Mouse (Mus musculus) gastrocnemius, postnatal 14 days (tissue): ENCODE results near the gene Dohh. TPM values are rescaled to one million over a fixed set of nuclear protein-coding genes. Genes with fewer than 3 reads are reported as not detected.

Experiments used
- DNase-seq: peaks from one replicate; pipeline ENCODE4 v3.0.0; 2021; ENCODE audit warnings: mixed read lengths
- intact Hi-C: fragments of 180-260 bp; cut with DNase I; formaldehyde crosslinking; loops from one replicate; pipeline ENCODE4 v1.15.1; 2025; ENCODE audit warnings: low total_unique reads
- total RNA-seq, 2 experiments: library from RNA; stranded (reverse); gene quantifications; 2 replicates each; pipeline ENCODE4 v1.2.3; 2021

Dohh gene
- total RNA-seq, 2 experiments from 2014 or later = 38.6 to 39.8 TPM

GRCm38 (mm10) chr10:81400371-81401204 is 16.4 kb downstream of the Dohh start:
- intact Hi-C loops = no loop called here
- DNase-seq = no peak

GRCm38 (mm10) chr10:81401205-81401520 is 16.9 kb downstream of the Dohh start:
- intact Hi-C loops = no loop called here
- no peak for DNase-seq

DNA sequence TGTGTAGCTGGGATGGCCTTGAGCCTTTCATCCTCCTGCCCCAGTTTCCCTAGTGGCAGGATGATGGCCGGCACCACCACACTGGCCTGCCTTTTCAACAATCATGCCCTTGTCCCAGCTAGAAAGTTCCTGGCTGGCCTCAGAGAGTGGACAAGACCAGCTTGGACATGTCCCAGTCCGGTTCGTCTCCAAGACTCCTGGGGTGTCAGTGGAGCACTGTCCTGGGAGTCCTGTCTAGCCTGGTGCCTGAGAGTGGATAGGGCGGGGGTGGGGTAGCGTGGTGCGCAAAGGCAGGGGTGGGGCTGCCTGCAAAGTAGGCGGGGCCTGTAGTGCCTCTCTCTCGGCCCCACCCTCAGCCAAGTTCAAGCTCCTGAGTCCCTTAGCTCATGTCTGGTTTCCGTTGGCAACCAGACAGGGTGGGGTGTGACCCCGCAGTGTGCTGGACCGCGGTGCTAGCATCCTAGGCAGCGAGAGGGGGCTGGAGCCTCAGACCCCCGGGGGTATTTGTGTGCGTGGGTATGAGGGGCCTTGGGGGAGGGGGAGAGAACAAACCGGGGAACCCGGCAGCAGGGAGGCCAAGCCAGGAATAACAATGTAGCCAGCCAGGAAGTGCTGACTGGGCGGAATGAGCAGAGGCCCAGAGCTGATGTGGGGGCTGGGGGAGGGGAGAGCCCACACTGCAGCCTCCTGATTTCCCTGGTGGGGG is 17.4 kb downstream of the Dohh start:
- intact Hi-C loops = no loop called here
- DNase-seq = peak; percentile 84

DNA sequence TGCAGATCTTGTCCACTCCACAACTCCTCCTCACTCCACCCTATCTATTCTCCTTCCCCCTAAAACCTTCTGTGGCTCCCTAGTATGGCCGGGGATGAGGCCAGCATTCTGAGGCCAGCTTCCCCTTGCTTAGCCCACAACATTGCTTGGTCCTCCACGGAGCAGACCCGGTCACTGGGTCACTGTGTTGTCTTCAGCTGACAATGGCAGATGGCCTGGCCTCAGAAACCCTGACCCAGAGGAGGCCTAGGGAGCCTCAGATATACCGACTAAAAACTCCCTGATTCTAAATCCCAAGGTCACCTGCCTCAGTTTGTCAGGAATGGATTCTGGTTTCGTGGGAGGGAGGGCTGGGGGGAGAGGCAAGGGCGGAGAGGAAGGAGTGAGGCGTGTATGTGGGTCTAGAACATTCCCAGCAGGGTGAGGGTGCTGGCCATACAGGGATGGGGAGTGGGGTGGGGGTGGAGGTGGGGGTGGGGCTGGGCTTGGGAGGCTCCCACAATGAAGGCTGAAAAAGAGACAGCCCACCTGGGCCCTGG is 18.1 kb downstream of the Dohh start:
- intact Hi-C loops = no loop called here
- DNase-seq = peak; percentile 19

- intact Hi-C loops = no loop called here
- DNase-seq = no peak
These were observed 19.3 kb downstream of the Dohh start for GRCm38 (mm10) chr10:81403511-81403910.

GRCm38 (mm10) chr10:81404082-81404481 is 19.9 kb downstream of the Dohh start:
- DNase-seq = no peak
- intact Hi-C loops = no loop called here

DNA sequence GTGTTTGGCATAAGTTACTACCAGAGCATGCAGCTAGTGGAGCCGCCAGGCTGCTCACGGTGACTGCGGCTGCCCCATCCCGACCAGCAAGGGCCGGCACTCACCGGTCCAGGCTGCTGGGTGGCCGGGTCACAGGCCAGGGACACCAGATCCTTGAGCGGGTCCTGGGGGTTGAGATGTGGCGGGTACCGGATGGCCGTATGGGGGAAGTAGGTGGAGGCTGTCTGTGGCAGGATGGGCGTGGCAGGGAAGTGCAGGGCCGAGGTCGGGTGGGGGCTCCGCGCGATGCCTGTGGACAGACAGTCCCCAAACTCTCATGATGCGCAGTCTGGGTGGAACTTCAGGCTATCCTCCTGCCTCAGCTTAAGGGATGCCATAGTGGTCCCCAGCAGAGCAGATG is 20.5 kb downstream of the Dohh start:
- DNase-seq = no peak

GRCm38 (mm10) chr10:81405588-81406201 is 21.5 kb downstream of the Dohh start:
- DNase-seq = peak; percentile 68

More for the DNA sequence above, 20.5 kb downstream of the Dohh start:
- intact Hi-C loops = no loop called here

GRCm38 (mm10) chr10:81406504-81407440 is 22.5 kb downstream of the Dohh start:
- no peak for DNase-seq
- intact Hi-C loops = no loop called here

More at GRCm38 (mm10) chr10:81405588-81406201, 21.5 kb downstream of the Dohh start:
- intact Hi-C loops = no loop called here

DNA sequence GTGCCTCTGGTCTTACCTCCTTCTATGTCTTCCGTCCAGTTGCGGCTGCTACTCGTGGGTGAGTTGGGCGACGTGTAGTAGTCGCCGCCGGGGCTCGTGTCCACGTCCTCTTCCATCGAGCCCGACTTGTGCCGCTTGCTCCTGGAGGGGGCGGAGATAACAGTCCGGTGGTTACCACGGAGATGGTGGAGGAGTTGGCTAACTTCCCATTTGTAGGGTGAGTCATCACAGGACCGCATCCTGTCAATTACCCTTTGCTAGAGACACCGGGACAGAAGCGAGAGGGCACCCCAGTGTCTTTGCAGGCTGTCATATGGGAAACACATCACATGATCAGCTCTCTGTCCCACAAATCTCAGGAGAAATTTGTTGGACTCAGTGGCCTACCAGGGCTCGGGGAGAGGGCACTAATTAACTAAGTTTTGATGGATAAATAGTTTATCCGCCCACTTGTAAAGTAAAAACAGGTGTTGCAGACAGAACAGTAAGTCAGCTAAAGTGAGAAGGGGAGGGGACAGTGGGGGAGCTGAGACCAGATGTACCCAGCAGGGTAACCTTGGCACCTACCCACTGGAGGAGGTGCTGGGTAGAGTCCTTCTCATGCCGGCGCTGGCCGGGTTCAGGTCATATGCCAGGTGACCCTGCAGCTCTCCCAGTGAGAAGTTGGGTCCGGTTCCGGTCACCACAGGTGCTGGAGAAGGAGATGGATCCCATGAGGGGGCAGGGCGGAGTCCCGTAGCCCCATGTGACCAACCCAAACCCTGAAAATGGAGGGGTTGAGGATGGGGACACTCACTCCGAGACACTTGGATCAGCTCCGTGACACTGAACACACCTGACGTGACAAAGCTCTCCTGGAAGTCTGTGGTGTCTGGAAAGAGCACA is 23.6 kb downstream of the Dohh start:
- peak; percentile 78 for DNase-seq
- intact Hi-C loops = no loop called here

- intact Hi-C loops = no loop called here
These were observed 24.1 kb downstream of the Dohh start for GRCm38 (mm10) chr10:81408424-81408729.

DNA sequence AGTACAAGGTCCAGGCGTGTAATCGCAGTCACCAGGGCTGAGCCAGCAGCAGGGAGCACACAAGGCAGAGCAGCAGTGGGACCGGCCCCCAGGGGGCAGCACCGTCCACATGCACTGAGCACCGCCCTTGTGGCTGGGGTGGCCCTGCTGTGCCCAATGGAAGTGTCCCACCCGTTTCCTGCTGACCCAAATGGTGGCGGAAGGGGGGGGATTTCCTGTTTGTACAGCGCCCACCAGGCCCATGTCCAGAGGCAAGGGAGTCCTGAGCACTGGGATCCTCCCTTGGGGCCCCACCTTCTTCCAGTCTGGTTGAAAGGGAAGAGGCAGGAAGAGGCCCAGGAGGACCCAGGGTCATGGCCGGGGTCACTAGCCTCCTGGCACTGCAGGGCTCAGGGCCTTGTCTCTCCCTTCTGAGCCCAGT is 24.7 kb downstream of the Dohh start:
- peak; percentile 90 for DNase-seq
- intact Hi-C loops = no loop called here

More at GRCm38 (mm10) chr10:81408424-81408729, 24.1 kb downstream of the Dohh start:
- no peak for DNase-seq

DNA sequence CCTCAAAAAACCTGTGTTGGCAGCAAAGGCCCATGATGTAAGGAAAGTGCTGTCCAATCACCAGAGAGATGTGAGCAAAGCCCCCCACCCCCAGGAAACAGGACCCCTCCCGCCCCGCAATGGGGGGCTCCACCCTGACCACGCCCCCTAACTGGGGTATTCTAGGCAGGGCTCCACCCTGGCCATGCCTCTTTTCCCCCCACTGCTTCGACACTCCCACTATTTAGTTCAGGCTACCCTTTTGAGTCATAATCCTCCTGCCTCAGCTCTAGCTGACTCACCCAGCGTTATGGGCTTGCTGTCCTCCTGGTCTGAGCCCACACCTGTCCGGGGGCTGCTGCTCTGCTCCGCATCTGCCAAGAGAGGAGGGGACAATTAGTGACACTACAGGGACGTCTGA is 25.1 kb downstream of the Dohh start:
- DNase-seq = no peak

DNA sequence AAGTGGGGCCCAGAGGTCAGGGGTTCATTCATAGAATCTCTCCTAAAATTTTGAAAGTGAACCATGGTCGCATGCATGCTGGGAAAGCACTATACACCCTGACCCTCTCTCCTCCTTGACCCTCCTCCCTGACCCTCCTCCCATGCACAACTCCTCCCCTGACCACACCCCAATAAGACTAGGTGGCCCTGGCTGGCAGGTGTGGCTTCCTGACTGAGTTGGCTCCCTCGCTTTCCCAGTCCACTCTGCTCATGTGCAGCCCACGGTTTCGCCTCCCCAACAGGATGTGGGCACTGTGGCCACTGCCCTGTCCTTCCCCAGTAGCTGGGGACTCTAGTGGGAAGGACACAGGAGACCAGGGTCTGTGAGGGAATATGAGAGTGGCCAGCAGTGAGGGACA is 26.1 kb downstream of the Dohh start:
- DNase-seq = no peak
- intact Hi-C loops = no loop called here

More for the DNA sequence above, 25.1 kb downstream of the Dohh start:
- intact Hi-C loops = no loop called here

DNA sequence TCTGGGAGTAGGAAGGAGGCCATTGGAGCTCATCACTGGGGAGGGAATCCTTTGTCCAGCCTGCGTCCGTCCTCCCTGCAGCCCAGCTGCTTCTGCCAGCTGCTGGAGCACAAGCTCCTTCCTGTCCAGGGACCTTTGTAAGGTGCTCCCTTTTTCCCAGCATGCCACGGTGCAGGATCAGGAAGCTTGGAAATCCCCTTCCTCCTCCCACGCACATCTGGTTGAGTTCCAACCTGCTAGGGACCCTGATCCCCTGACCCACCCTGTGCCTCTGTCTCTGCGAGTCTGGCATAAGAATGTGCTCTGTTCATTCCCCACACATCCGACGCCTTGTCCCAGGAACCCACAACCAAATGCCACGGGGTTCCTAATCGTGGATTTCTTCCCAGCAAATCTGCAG is 26.8 kb downstream of the Dohh start:
- intact Hi-C loops = no loop called here
- no peak for DNase-seq

GRCm38 (mm10) chr10:81411471-81412400 is 27.5 kb downstream of the Dohh start:
- intact Hi-C loops = no loop called here

DNA sequence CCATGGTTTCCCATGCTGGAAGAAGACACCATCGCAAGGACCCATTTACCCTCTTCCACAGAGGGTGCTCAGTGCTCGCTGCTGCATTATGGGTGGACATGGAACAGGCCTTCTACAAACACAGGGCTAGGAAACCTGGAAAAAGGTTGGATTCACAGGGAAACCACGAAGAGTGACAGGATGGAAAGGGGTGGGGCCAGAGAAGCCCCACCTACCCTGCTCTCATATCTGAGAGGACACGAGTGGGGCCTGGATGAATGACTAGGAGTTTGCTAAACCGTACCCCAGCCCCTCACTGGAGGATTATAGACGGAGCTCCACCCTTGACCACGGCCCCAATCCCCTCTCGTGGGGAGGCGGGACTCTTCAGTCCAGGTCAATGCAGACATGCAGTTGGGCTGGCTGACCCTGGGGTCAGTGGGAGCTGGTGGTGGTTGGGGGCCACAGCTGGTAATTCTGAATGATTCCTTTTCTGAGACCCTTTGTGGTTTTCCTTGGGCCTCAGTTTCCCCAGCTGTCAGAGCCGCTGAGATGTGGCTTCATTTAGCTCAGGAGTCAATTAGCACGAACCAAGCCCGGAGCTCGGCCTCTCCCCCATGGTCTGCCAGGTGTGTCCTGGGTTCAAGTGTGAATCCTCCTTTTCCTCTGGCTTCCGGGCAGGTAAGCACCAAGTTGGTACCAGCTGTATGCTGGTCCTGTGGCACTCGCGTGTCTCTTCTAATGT is 28.5 kb downstream of the Dohh start:
- DNase-seq = no peak
- intact Hi-C loops = no loop called here

More at GRCm38 (mm10) chr10:81411471-81412400, 27.5 kb downstream of the Dohh start:
- peak; percentile 92 for DNase-seq
